Mouse (Mus musculus): Measurements from ENCODE around the gene Peli2. TPM values are rescaled to one million over a fixed set of nuclear protein-coding genes. Genes with fewer than 3 reads are reported as not detected.

Peli2 gene
- total and polyA plus RNA-seq, 3 experiments = not detected

- dilution Hi-C loops (cut with MboI; ENCODE audit: extremely low pct_ligation_motif_present, extremely low pct_unique_long_range_greater_than_20kb, low sequenced_read_pairs) = no loop called here
- Histone ChIP-seq H3K4me2 (ENCODE audit: insufficient read depth, low read depth, poor library complexity, severe bottlenecking) (no peak overlapping the region), H3K9ac (ENCODE audit: insufficient read depth, low read depth) (no peak overlapping the region), H3K27me3 (replicated peaks) (no peaks in the 10 kb centered on the region), H3K9me3 (replicated peaks; ENCODE audit: low read length) (no peaks in the 10 kb centered on the region), H3K4me3 (replicated peaks in 1 of 3; ENCODE audit: low read depth in 2 of 3, low read length in 2 of 3, poor library complexity in 1 of 3) (no peak overlapping the region), H3K79me2 (replicated peaks; ENCODE audit: control insufficient read depth, extremely low read depth, insufficient read depth, poor library complexity, severe bottlenecking) (no peaks in the 10 kb centered on the region), H3K36me3 (replicated peaks in 1 of 2; ENCODE audit: control insufficient read depth in 1 of 2, insufficient read depth in 1 of 2, low read length in 1 of 2) (no peaks in the 10 kb centered on the region), H3K27ac (ENCODE audit: insufficient read depth, low read depth) (no peak overlapping the region), H3K4me1 (ENCODE audit: control insufficient read depth in 1 of 2, insufficient read depth in 2 of 2) (peaks cover 0 to 5% of the 10 kb centered on the region in 2 experiments; a peak in 2 of 4 replicates)
- TF ChIP-seq TBP (conservative IDR thresholded peaks at IDR 0.05; ENCODE audit: low read depth, low read length) (no peak), RCOR1 (conservative IDR thresholded peaks at IDR 0.05; ENCODE audit: low read depth, low read length) (no peak), ZNF384 (IDR thresholded peaks at IDR 0.05; ENCODE audit: low read depth, low read length) (no peak), MYC (IDR thresholded peaks at IDR 0.05; ENCODE audit: low read depth, low read length) (no peak), POLR2A (IDR thresholded peaks at IDR 0.05; ENCODE audit: low read depth, low read length) (no peak), MAX (IDR thresholded peaks at IDR 0.05; ENCODE audit: low read length) (no peak), SMC3 (IDR thresholded peaks at IDR 0.05; ENCODE audit: low read depth, low read length) (no peak), POLR2AphosphoS2 (IDR thresholded peaks at IDR 0.05; ENCODE audit: low read depth, low read length) (no peak), SIN3A (IDR thresholded peaks at IDR 0.05; ENCODE audit: low read length) (no peak), MEF2A (IDR thresholded peaks at IDR 0.05; ENCODE audit: borderline replicate concordance, low read depth, low read length) (no peak)
- in situ Hi-C loops (cut with MboI; ENCODE audit: low pct_ligation_motif_present, low pct_unique_long_range_greater_than_20kb, low sequenced_read_pairs) = no loop called here
- no peak for DNase-seq (ENCODE audit: extremely low read depth)
Observed at GRCm38 (mm10) chr14:48251381-48251979, 130.9 kb downstream of the Peli2 start.

GRCm38 (mm10) chr14:48253183-48253582, 132.6 kb downstream of the Peli2 start:
- Histone ChIP-seq H3K36me3 (replicated peaks in 1 of 2; ENCODE audit: control insufficient read depth in 1 of 2, insufficient read depth in 1 of 2, low read length in 1 of 2) (no peaks in the 10 kb centered on the region), H3K79me2 (replicated peaks; ENCODE audit: control insufficient read depth, extremely low read depth, insufficient read depth, poor library complexity, severe bottlenecking) (no peaks in the 10 kb centered on the region), H3K9ac (ENCODE audit: insufficient read depth, low read depth) (no peak overlapping the region), H3K4me3 (replicated peaks in 1 of 3; ENCODE audit: low read depth in 2 of 3, low read length in 2 of 3, poor library complexity in 1 of 3) (no peak overlapping the region), H3K9me3 (replicated peaks; ENCODE audit: low read length) (no peaks in the 10 kb centered on the region), H3K4me1 (ENCODE audit: control insufficient read depth in 1 of 2, insufficient read depth in 2 of 2) (0 out of 4 replicates have a peak, but pooled peaks cover 0 to under 1% of the 10 kb centered on the region in 2 experiments), H3K27me3 (replicated peaks) (no peaks in the 10 kb centered on the region), H3K27ac (ENCODE audit: insufficient read depth, low read depth) (no peak overlapping the region), H3K4me2 (ENCODE audit: insufficient read depth, low read depth, poor library complexity, severe bottlenecking) (no peak overlapping the region)
- TF ChIP-seq MEF2A (IDR thresholded peaks at IDR 0.05; ENCODE audit: borderline replicate concordance, low read depth, low read length) (no peak), POLR2A (IDR thresholded peaks at IDR 0.05; ENCODE audit: low read depth, low read length) (no peak), TBP (conservative IDR thresholded peaks at IDR 0.05; ENCODE audit: low read depth, low read length) (no peak), POLR2AphosphoS2 (IDR thresholded peaks at IDR 0.05; ENCODE audit: low read depth, low read length) (no peak), ELF1 (IDR thresholded peaks at IDR 0.05; ENCODE audit: low read depth, low read length) (no peak), USF2 (conservative IDR thresholded peaks at IDR 0.05; ENCODE audit: low read depth, low read length) (no peak), MAZ (IDR thresholded peaks at IDR 0.05; ENCODE audit: low read depth, low read length) (no peak), CTCF (conservative IDR thresholded peaks at IDR 0.05 in 1 of 2, IDR thresholded peaks at IDR 0.05 in 1 of 2; ENCODE audit: low read depth in 2 of 2, low read length in 2 of 2) (no peak), TCF12 (IDR thresholded peaks at IDR 0.05; ENCODE audit: low read depth, low read length) (no peak), ZC3H11A (IDR thresholded peaks at IDR 0.05; ENCODE audit: low read depth, low read length) (no peak), HCFC1 (IDR thresholded peaks at IDR 0.05; ENCODE audit: low read depth, low read length) (no peak), JUN (IDR thresholded peaks at IDR 0.05; ENCODE audit: insufficient read depth, low read depth, low read length) (no peak), BHLHE40 (IDR thresholded peaks at IDR 0.05; ENCODE audit: low read depth, low read length) (no peak), ETS1 (conservative IDR thresholded peaks at IDR 0.05; ENCODE audit: low read depth, low read length) (no peak), PAX5 (IDR thresholded peaks at IDR 0.05; ENCODE audit: low read length) (no peak), RAD21 (IDR thresholded peaks at IDR 0.05; ENCODE audit: low read depth, low read length) (no peak)
- in situ Hi-C loops (cut with MboI; ENCODE audit: low pct_ligation_motif_present, low pct_unique_long_range_greater_than_20kb, low sequenced_read_pairs) (no loop called here), dilution Hi-C loops (cut with MboI; ENCODE audit: extremely low pct_ligation_motif_present, extremely low pct_unique_long_range_greater_than_20kb, low sequenced_read_pairs) (no loop called here)
- DNase-seq (ENCODE audit: extremely low read depth) = no peak
